Mouse (Mus musculus): ENCODE measurements at regions not wholly inside any gene's neighbourhood (a gene's known extent, or its start where the extent isn't known, plus 50 kb on each side); places are given as distances from the start of the nearest gene placed in this dataset.
"Not testable (repeated sequence)": the region's sequence is repeated elsewhere in the genome, so short reads cannot be mapped to it uniquely, and the experiment has no call there.

DNA sequence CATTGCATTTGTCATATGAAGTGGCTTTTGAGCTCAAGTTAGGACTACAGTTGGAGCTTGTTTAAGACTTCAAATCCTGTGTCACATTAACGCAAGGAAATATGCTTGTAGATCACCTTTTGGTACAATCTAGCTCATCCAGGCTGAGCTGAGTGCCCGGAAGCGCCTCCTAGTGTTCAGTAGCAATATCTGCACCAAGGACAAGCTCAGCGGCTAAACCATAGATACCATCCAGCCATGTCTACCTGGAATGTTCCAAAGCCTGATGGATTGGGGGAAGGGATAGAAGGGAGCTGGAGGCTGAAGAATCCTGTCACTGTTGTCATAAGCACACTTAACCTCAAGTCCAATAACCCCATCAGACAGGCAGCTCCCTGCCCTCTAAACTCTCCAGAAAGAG, 128.4 kb downstream of the Srek1 start:
- Histone ChIP-seq H3K4me1 (peaks cover 7% of the 10 kb centered on the region; the same call in 1 of the 2 replicates), H3K36me3 (replicated peaks) (no peaks in the 10 kb centered on the region), H3K27me3 (replicated peaks) (no peaks in the 10 kb centered on the region), H3K4me2 (no peak overlapping the region), H3K9me3 (no peaks in the 10 kb centered on the region), H3K9ac (no peak overlapping the region), H3K4me3 (no peak overlapping the region), H3K27ac (no peak overlapping the region)
- 37% methylated on average over 4 of the region's 4 CpGs for WGBS
- no peak for ATAC-seq (replicated peaks)

DNA sequence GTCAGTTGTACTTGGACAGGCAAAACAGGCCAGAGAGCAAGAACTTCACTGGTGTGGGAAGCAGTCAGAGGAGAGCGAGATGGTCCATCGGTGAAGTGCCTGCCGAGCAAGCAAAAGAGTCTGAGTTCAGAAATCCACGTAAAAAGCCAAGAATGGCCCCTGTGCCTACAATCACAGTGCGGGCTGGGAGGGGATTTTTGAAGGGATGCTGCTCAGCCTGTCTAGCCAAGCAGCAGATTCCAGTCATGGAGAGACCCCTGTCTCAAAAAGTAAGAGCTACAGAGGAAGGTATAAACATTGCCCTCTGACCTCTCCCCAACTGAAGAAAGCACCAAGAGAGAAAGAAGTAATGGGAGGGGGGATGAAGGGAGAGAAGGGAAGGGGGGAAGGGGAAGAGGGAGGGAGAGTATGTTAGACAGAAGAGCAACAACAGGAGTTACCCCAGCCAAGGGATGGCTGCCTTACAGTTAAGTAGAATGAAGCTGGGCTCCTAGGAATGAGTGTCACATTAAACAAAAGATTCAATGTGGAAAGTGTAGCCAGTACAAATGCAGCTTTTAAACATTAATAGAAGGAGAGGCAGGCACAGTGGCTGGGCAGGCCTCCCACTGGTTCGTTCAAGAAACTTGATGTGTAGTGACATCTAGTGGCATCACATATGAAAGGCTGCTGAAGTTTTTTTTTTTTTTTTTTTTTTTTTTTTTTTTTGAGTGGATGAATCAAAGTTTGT, 130.2 kb downstream of the Srek1 start:
- Histone ChIP-seq H3K4me3 (no peak overlapping the region), H3K36me3 (replicated peaks) (no peaks in the 10 kb centered on the region), H3K9ac (no peak overlapping the region), H3K4me2 (no peak overlapping the region), H3K4me1 (peaks cover 7% of the 10 kb centered on the region; the same call in 1 of the 2 replicates), H3K27me3 (replicated peaks) (no peaks in the 10 kb centered on the region), H3K9me3 (no peaks in the 10 kb centered on the region), H3K27ac (peak overlapping the region; percentile 37; the same call in 1 of the 2 replicates)
- WGBS = 41% methylated on average over 6 of the region's 6 CpGs
- ATAC-seq (replicated peaks) = peak; percentile 88

DNA sequence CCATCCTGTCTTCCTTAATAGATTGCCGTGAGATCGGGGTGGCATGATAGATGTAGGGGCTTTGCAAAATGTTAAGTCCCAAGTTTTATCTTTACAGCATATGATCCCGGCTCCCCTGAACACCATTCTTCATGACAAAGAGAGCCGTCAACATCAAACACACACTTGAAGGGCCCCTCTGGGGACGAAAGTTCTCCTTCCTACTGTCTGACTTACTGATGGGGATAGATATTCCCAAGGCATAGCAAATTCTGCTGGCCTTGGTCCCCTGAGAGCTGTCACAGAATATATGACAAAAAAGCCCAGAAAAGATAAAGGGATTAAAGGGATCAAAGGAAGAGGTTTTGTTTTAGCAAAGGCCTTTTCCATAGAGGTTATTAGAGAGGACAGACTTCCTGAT, 130.9 kb downstream of the Srek1 start:
- no peaks in the 10 kb centered on the region for H3K36me3 ChIP-seq (replicated peaks)
- WGBS = 32% methylated on average over 5 of the region's 5 CpGs
- no peak for ATAC-seq (replicated peaks)
- H3K9me3 ChIP-seq = no peaks in the 10 kb centered on the region
- no peak overlapping the region for H3K4me3 ChIP-seq
- no peaks in the 10 kb centered on the region for H3K27me3 ChIP-seq (replicated peaks)
- H3K4me1 ChIP-seq = peaks cover 7% of the 10 kb centered on the region; the same call in 1 of the 2 replicates
- H3K27ac ChIP-seq = no peak overlapping the region; the same call in 1 of the 2 replicates
- no peak overlapping the region for H3K9ac ChIP-seq
- H3K4me2 ChIP-seq = no peak overlapping the region

DNA sequence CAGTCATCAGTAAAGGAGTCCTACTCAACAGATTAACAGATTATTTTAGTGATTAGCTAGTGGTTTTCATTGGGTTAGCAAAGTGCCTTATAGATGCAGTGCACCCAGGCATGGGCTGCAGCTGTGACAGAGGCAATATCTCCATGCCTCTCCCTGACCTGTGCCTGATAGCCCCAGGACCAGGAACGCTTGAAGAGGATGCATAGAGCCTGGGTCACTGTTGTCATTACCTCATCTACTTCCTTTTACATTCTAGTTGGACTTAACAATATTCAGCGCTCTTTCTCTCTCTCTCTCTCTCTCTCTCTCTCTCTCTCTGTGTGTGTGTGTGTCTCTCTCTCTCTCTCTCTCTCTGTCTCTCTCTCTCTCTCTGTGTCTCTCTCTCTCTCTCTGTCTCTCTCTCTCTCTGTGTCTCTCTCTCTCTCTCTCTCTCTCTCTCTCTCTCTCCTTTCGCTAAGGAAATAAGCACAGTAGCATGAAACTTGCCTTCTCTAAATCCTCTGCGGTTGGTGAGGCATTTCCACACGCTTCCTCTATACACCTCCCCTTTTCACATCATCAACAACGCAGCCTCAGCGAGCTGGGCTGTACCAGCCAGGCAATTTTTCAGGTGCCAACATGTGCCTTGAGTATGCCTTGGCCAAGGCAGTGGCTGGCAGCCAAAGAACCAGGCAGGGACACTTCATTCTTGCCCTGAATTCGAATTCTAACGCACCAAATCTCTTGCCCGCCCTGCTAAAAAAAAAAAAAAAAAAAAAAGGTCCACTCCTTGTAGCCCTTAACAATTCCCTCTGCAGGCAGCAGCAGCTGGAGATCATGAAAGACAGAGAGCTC, 131.6 kb downstream of the Srek1 start:
- Histone ChIP-seq H3K27ac (no peak overlapping the region), H3K36me3 (replicated peaks) (no peaks in the 10 kb centered on the region), H3K9me3 (no peaks in the 10 kb centered on the region), H3K4me3 (no peak overlapping the region), H3K4me1 (peaks cover 7% of the 10 kb centered on the region; the same call in 1 of the 2 replicates), H3K4me2 (no peak overlapping the region), H3K27me3 (replicated peaks) (no peaks in the 10 kb centered on the region), H3K9ac (no peak overlapping the region)
- no peak for ATAC-seq (replicated peaks)
- WGBS = 69% methylated on average over 10 of the region's 10 CpGs

DNA sequence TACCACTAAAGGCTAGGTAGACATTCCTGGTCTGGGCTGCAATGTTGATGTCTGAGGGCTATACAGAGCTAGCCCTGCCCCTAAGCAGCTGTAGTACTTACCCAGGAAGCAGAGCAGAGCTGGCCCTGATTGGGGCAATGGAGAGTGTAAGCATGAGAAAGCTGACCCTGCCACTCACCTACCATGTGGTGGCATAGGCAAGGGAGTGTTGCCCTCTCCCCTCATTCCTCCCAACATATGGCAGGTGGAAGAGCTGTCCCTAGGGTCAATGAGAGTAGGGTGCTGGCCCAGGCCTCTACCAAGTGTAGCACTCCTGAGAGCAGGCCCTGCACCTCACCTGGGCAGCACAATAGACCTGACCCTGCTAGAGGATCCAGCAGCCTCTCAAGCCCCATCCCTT, 136.4 kb downstream of the Srek1 start:
- H3K36me3 ChIP-seq (replicated peaks) = no peaks in the 10 kb centered on the region
- no peaks in the 10 kb centered on the region for H3K4me1 ChIP-seq
- H3K27ac ChIP-seq = no peak overlapping the region
- H3K4me2 ChIP-seq = no peak overlapping the region
- H3K27me3 ChIP-seq (replicated peaks) = no peaks in the 10 kb centered on the region
- no peak overlapping the region for H3K9ac ChIP-seq
- no peak; the same call in 1 of the 2 replicates for ATAC-seq (replicated peaks)
- H3K9me3 ChIP-seq = no peaks in the 10 kb centered on the region
- no peak overlapping the region for H3K4me3 ChIP-seq

DNA sequence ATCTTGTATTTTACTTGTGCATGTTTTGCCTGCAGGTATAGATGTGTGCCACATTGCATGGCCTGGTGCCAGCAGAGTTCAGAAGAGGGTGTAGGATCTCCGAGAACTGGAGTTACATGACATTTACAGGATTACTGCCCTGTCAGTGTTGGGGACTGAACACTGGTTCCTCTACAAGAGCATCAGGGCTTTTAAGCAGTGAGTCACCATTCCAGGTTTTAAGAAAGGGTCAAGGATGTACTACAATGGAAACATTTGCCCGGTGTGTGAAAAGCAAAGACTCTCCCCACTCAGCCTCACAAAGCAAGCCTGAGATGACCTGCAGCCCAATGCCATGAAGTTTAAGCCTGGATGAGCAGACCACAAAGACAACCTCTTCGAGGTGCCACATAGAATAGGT, 137.0 kb downstream of the Srek1 start:
- ATAC-seq (replicated peaks) = no peak
- no peak overlapping the region for H3K4me3 ChIP-seq
- H3K27me3 ChIP-seq (replicated peaks) = no peaks in the 10 kb centered on the region
- H3K36me3 ChIP-seq (replicated peaks) = no peaks in the 10 kb centered on the region
- no peaks in the 10 kb centered on the region for H3K4me1 ChIP-seq
- H3K27ac ChIP-seq = no peak overlapping the region
- H3K9me3 ChIP-seq = no peaks in the 10 kb centered on the region
- H3K4me2 ChIP-seq = no peak overlapping the region
- WGBS = 83% methylated on average over 3 of the region's 3 CpGs
- H3K9ac ChIP-seq = no peak overlapping the region

DNA sequence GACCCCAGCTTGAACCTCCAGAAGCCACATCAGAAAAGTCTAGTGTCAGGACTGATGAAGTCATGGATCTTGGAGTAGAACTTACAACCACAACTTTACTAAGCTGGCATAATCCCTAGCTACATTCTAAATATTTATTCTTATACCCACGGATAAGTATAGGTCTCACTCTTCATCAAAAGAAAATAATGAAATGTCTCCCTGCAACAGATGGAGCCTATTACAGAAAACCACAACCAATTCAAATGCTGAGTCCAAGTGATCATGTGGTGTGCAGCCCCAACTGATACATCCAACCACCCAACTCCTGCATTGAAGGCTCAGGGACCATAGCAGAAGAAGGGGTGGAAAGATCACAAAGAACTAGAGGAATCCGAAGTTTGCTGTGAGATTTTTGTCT, 137.8 kb downstream of the Srek1 start:
- Histone ChIP-seq H3K27ac (no peak overlapping the region), H3K9ac (no peak overlapping the region), H3K4me1 (no peaks in the 10 kb centered on the region), H3K4me3 (no peak overlapping the region), H3K36me3 (replicated peaks) (no peaks in the 10 kb centered on the region), H3K4me2 (no peak overlapping the region), H3K9me3 (no peaks in the 10 kb centered on the region), H3K27me3 (replicated peaks) (no peaks in the 10 kb centered on the region)
- WGBS = 84% methylated on average over 2 of the region's 2 CpGs
- no peak for ATAC-seq (replicated peaks)

DNA sequence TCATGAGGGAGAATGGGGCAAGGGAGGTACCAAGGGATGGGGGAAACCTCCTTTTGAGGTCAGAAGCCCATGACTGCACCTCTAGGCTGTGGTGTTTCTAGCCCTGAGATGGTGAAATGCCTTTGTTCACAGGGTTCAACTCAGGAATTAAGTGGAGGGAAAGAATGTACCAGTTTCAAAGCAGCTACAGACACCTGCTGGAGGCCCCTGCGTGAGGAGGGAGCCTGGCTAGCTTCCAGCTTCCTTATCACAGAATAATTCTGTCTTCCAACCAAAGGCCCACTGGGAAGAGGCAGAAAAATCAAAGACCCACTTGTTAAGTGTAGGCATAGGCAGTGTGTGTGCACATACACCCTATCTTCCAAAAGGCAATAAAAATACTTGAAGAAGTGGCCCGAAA, 150.6 kb downstream of the Srek1 start:
- ATAC-seq (replicated peaks) = 0 out of 2 replicates have a peak, but pooled peaks have one; percentile 33
- H3K9me3 ChIP-seq = no peaks in the 10 kb centered on the region
- H3K27ac ChIP-seq = 0 out of 2 replicates have a peak overlapping the region, but pooled peaks have one; percentile 12
- H3K9ac ChIP-seq = no peak overlapping the region
- 62% methylated on average over 2 of the region's 2 CpGs for WGBS
- H3K4me1 ChIP-seq = peaks cover 15% of the 10 kb centered on the region
- no peak overlapping the region for H3K4me2 ChIP-seq
- H3K27me3 ChIP-seq (replicated peaks) = no peaks in the 10 kb centered on the region
- H3K36me3 ChIP-seq (replicated peaks) = no peaks in the 10 kb centered on the region
- no peak overlapping the region for H3K4me3 ChIP-seq

DNA sequence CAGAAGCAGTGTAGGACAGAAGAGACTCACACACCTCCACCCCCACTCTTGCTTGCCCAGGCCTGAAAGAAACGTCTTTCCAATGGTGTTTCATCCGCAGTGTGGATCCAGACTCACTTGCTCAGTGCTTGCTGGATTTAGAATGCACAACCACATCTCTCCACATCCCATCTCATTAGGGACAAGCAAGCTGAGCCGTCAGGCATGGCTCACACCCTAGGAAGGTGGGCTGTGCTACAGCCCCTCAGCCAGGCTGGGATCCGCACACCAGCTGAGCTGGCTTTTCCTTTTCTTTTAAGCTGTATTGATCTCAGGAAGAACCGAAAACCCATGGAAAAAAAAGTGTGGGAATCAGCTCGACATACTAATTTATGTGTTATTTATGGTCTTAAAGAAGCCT, 151.1 kb downstream of the Srek1 start:
- Histone ChIP-seq H3K4me3 (no peak overlapping the region), H3K4me2 (no peak overlapping the region), H3K27ac (0 out of 2 replicates have a peak overlapping the region, but pooled peaks have one; percentile 12), H3K4me1 (peaks cover 15% of the 10 kb centered on the region), H3K9me3 (no peaks in the 10 kb centered on the region), H3K36me3 (replicated peaks) (no peaks in the 10 kb centered on the region), H3K27me3 (replicated peaks) (no peaks in the 10 kb centered on the region), H3K9ac (no peak overlapping the region)
- peak; percentile 70 for ATAC-seq (replicated peaks)
- WGBS = 35% methylated on average over 6 of the region's 6 CpGs

DNA sequence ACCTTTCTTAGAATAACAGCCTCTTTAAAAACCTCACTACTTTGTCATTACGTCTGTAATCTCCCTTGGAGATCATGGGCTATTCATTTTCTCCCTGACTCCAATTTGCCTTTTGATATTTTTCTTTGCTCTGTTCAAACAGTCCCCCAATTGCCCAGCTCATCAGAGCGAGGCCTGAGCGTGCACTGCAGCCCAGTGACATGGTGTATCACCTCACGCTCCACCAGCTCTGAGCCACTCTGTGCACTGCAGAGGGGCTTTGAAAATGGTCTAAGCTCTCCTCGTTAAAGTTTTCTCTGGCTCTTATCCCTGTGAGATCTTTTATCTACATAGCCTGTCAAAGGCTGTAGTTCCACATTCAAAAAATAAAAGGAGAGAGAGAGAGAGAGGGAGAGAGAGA, 152.1 kb downstream of the Srek1 start:
- Histone ChIP-seq H3K9me3 (no peaks in the 10 kb centered on the region), H3K4me2 (no peak overlapping the region), H3K27me3 (replicated peaks) (no peaks in the 10 kb centered on the region), H3K27ac (no peak overlapping the region), H3K4me3 (no peak overlapping the region), H3K9ac (no peak overlapping the region), H3K36me3 (replicated peaks) (no peaks in the 10 kb centered on the region), H3K4me1 (peaks cover 15% of the 10 kb centered on the region)
- 11% methylated on average over 5 of the region's 5 CpGs for WGBS
- ATAC-seq (replicated peaks) = peak; percentile 82

DNA sequence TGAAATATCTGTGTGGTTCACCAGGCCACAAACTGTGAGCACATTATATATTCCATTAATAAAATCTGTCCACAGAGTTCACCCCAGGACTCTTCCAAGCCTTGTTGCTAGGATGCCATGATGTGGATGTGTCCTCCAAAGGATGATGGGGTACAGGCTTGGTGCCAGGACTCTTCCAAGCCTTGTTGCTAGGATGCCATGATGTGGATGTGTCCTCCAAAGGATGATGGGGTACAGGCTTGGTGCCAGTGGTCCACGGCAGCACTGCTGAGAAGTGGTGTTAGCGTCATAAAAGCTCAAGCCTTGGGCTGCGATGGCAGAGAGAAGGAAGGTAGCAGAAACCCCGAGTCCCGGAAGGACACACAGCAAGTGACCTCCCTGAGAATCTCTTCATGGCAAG, 153.4 kb downstream of the Srek1 start:
- H3K9ac ChIP-seq; H3K27ac ChIP-seq; H3K27me3 ChIP-seq (replicated peaks); H3K4me3 ChIP-seq; H3K4me2 ChIP-seq; ATAC-seq (replicated peaks); H3K36me3 ChIP-seq (replicated peaks); H3K9me3 ChIP-seq: not testable (repeated sequence)
- 94% methylated on average over 5 of the region's 5 CpGs for WGBS
- H3K4me1 ChIP-seq = peaks cover 15% of the 10 kb centered on the region

DNA sequence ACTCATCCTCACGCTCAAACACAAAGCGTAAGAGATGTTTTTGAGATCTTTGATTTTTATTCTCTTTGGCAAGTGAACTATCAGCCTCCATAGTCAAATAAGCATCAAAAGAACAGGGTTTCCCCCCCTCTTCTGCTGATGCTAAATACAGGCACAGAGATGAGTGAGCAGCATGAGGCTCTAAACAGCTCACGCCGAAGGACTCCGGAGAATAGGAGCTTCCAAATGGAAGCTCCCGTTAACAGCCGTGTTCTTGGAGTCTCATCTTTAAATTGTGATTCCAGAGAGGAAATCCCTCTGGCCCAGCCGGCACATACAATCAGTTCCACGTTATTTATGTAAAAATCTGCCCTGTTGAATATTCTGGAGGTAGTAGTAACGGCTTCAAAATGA, 161.1 kb downstream of the Srek1 start:
- 0 out of 2 replicates have a peak, but pooled peaks have one; percentile 51 for ATAC-seq (replicated peaks)
- H3K9ac ChIP-seq = no peak overlapping the region
- 0 out of 2 replicates have a peak overlapping the region, but pooled peaks have one; percentile 4 for H3K27ac ChIP-seq
- 54% methylated on average over 10 of the region's 10 CpGs for WGBS
- H3K4me2 ChIP-seq = no peak overlapping the region
- H3K36me3 ChIP-seq (replicated peaks) = no peaks in the 10 kb centered on the region
- H3K9me3 ChIP-seq = no peaks in the 10 kb centered on the region
- peaks cover 15% of the 10 kb centered on the region for H3K4me1 ChIP-seq
- no peaks in the 10 kb centered on the region for H3K27me3 ChIP-seq (replicated peaks)
- H3K4me3 ChIP-seq = no peak overlapping the region
